Mouse (Mus musculus): ENCODE results near the gene Tut1. TPM values are rescaled to one million over a fixed set of nuclear protein-coding genes. Genes with fewer than 3 reads are reported as not detected.
A peak's percentile ranks its signal among the peaks of the same experiment; 100 is the strongest.
"Not testable (repeated sequence)": the region's sequence is repeated elsewhere in the genome, so short reads cannot be mapped to it uniquely, and the experiment has no call there.

Tut1 gene
- polyA plus RNA-seq, 1 experiment from 2014 or later: 24.9 TPM

- Histone ChIP-seq H3K4me2 (peak overlapping the region; percentile 68), H3K4me3 (peak overlapping the region; percentile 79), H3K36me3 (peaks cover 74% of the 10 kb centered on the region), H3K4me1 (replicated peaks) (peaks cover 24% of the 10 kb centered on the region), H3K27me3 (no peaks in the 10 kb centered on the region), H3K9me3 (no peaks in the 10 kb centered on the region), H3K27ac (replicated peaks) (peak overlapping the region; percentile 83), H3K9ac (peak overlapping the region; percentile 77)
- WGBS: 0% methylated on average over 8 of the region's 8 CpGs
- 0 out of 2 replicates have a peak, but pooled peaks have one; percentile 2 for ATAC-seq (ENCODE audit: low FRiP score, low read depth)
Measured at GRCm38 (mm10) chr19:8967373-8967743, 13.7 kb downstream of the Tut1 start.

GRCm38 (mm10) chr19:8967893-8968292 is 14.2 kb downstream of the Tut1 start:
- peak overlapping the region; percentile 79 for H3K4me3 ChIP-seq
- WGBS: 7% methylated on average over 9 of the region's 9 CpGs
- H3K4me1 ChIP-seq (replicated peaks): peaks cover 24% of the 10 kb centered on the region
- H3K9ac ChIP-seq: peak overlapping the region; percentile 77
- H3K9me3 ChIP-seq: no peaks in the 10 kb centered on the region
- peaks cover 74% of the 10 kb centered on the region for H3K36me3 ChIP-seq
- H3K27ac ChIP-seq (replicated peaks): peak overlapping the region; percentile 83
- H3K4me2 ChIP-seq: peak overlapping the region; percentile 68
- no peaks in the 10 kb centered on the region for H3K27me3 ChIP-seq
- ATAC-seq (ENCODE audit: low FRiP score, low read depth): no peak

GRCm38 (mm10) chr19:8972491-8972890 is 18.8 kb downstream of the Tut1 start:
- not testable (repeated sequence) for H3K27me3 ChIP-seq; H3K4me2 ChIP-seq; H3K27ac ChIP-seq (replicated peaks); ATAC-seq (ENCODE audit: low FRiP score, low read depth); H3K9me3 ChIP-seq; H3K9ac ChIP-seq; H3K4me3 ChIP-seq
- H3K4me1 ChIP-seq (replicated peaks): peaks cover 15% of the 10 kb centered on the region
- 91% methylated on average over 8 of the region's 8 CpGs for WGBS
- peaks cover 83% of the 10 kb centered on the region for H3K36me3 ChIP-seq

GRCm38 (mm10) chr19:8974638-8975037 is 21.0 kb downstream of the Tut1 start:
- Histone ChIP-seq H3K27ac (replicated peaks) (no peak overlapping the region), H3K9me3 (no peaks in the 10 kb centered on the region), H3K4me2 (no peak overlapping the region), H3K36me3 (peaks cover 93% of the 10 kb centered on the region), H3K4me3 (no peak overlapping the region), H3K27me3 (no peaks in the 10 kb centered on the region), H3K9ac (no peak overlapping the region), H3K4me1 (replicated peaks) (no peaks in the 10 kb centered on the region)
- 91% methylated on average over 1 of the region's 1 CpGs for WGBS
- no peak for ATAC-seq (ENCODE audit: low FRiP score, low read depth)

- H3K4me1 ChIP-seq (replicated peaks): no peaks in the 10 kb centered on the region
- no peak overlapping the region for H3K4me3 ChIP-seq
- peaks cover 91% of the 10 kb centered on the region for H3K36me3 ChIP-seq
- 97% methylated on average over 2 of the region's 2 CpGs for WGBS
- no peak overlapping the region for H3K27ac ChIP-seq (replicated peaks)
- H3K9ac ChIP-seq: no peak overlapping the region
- no peaks in the 10 kb centered on the region for H3K27me3 ChIP-seq
- H3K4me2 ChIP-seq: no peak overlapping the region
- no peak for ATAC-seq (ENCODE audit: low FRiP score, low read depth)
- H3K9me3 ChIP-seq: no peaks in the 10 kb centered on the region
Measured at GRCm38 (mm10) chr19:8975491-8975890, 21.8 kb downstream of the Tut1 start.

- Histone ChIP-seq H3K36me3 (peaks cover 81% of the 10 kb centered on the region), H3K4me1 (replicated peaks) (no peaks in the 10 kb centered on the region), H3K4me2 (no peak overlapping the region), H3K27ac (replicated peaks) (no peak overlapping the region), H3K27me3 (no peaks in the 10 kb centered on the region), H3K9me3 (no peaks in the 10 kb centered on the region), H3K9ac (no peak overlapping the region), H3K4me3 (no peak overlapping the region)
- ATAC-seq (ENCODE audit: low FRiP score, low read depth): 0 out of 2 replicates have a peak, but pooled peaks have one; percentile 55
- WGBS: 63% methylated on average over 3 of the region's 3 CpGs
Measured at GRCm38 (mm10) chr19:8976535-8976934, 22.9 kb downstream of the Tut1 start.

- Histone ChIP-seq H3K4me2 (no peak overlapping the region), H3K9me3 (no peaks in the 10 kb centered on the region), H3K4me1 (replicated peaks) (peaks cover 24% of the 10 kb centered on the region), H3K27me3 (no peaks in the 10 kb centered on the region), H3K36me3 (peaks cover 39% of the 10 kb centered on the region), H3K27ac (replicated peaks) (no peak overlapping the region), H3K9ac (no peak overlapping the region), H3K4me3 (no peak overlapping the region)
- 50% methylated on average over 5 of the region's 5 CpGs for WGBS
- no peak for ATAC-seq (ENCODE audit: low FRiP score, low read depth)
Measured at GRCm38 (mm10) chr19:8980771-8981170, 27.1 kb downstream of the Tut1 start.

GRCm38 (mm10) chr19:8981450-8982168 is 28.0 kb downstream of the Tut1 start:
- no peak; the same call in 1 of the 2 replicates for ATAC-seq (ENCODE audit: low FRiP score, low read depth)
- no peaks in the 10 kb centered on the region for H3K27me3 ChIP-seq
- H3K9me3 ChIP-seq: no peaks in the 10 kb centered on the region
- H3K36me3 ChIP-seq: peaks cover 37% of the 10 kb centered on the region
- no peak overlapping the region for H3K27ac ChIP-seq (replicated peaks)
- no peak overlapping the region for H3K4me3 ChIP-seq
- peaks cover 24% of the 10 kb centered on the region for H3K4me1 ChIP-seq (replicated peaks)
- H3K9ac ChIP-seq: no peak overlapping the region
- no peak overlapping the region for H3K4me2 ChIP-seq
- 65% methylated on average over 2 of the region's 2 CpGs for WGBS

- Histone ChIP-seq H3K9ac (no peak overlapping the region), H3K4me3 (no peak overlapping the region), H3K4me1 (replicated peaks) (peaks cover 24% of the 10 kb centered on the region), H3K27me3 (no peaks in the 10 kb centered on the region), H3K9me3 (no peaks in the 10 kb centered on the region), H3K4me2 (no peak overlapping the region), H3K36me3 (peaks cover 28% of the 10 kb centered on the region), H3K27ac (replicated peaks) (no peak overlapping the region)
- ATAC-seq (ENCODE audit: low FRiP score, low read depth): no peak
- WGBS: 64% methylated on average over 5 of the region's 5 CpGs
Measured at GRCm38 (mm10) chr19:8982303-8983149, 28.9 kb downstream of the Tut1 start.

GRCm38 (mm10) chr19:8983150-8983650 is 29.6 kb downstream of the Tut1 start:
- Histone ChIP-seq H3K27ac (replicated peaks) (no peak overlapping the region), H3K4me1 (replicated peaks) (peaks cover 24% of the 10 kb centered on the region), H3K4me2 (no peak overlapping the region), H3K27me3 (peaks cover 5% of the 10 kb centered on the region), H3K36me3 (peaks cover 22% of the 10 kb centered on the region), H3K9me3 (no peaks in the 10 kb centered on the region), H3K9ac (no peak overlapping the region), H3K4me3 (no peak overlapping the region)
- no peak for ATAC-seq (ENCODE audit: low FRiP score, low read depth)
- 47% methylated on average over 4 of the region's 4 CpGs for WGBS

- H3K9ac ChIP-seq: no peak overlapping the region
- 3% methylated on average over 7 of the region's 7 CpGs for WGBS
- peaks cover 16% of the 10 kb centered on the region for H3K27me3 ChIP-seq
- H3K4me1 ChIP-seq (replicated peaks): peaks cover 32% of the 10 kb centered on the region
- no peak overlapping the region for H3K4me3 ChIP-seq
- H3K36me3 ChIP-seq: peaks cover 10% of the 10 kb centered on the region
- H3K4me2 ChIP-seq: peak overlapping the region; percentile 35; the same call in 1 of the 2 replicates
- ATAC-seq (ENCODE audit: low FRiP score, low read depth): peak; percentile 76
- H3K27ac ChIP-seq (replicated peaks): peak overlapping the region; percentile 62; the same call in 1 of the 2 replicates
- no peaks in the 10 kb centered on the region for H3K9me3 ChIP-seq
Measured at GRCm38 (mm10) chr19:8984255-8984868, 30.7 kb downstream of the Tut1 start.

- no peak overlapping the region for H3K4me2 ChIP-seq
- no peak for ATAC-seq (ENCODE audit: low FRiP score, low read depth)
- no peak overlapping the region for H3K27ac ChIP-seq (replicated peaks)
- peaks cover 31% of the 10 kb centered on the region for H3K27me3 ChIP-seq
- H3K36me3 ChIP-seq: no peaks in the 10 kb centered on the region
- WGBS: 53% methylated on average over 5 of the region's 5 CpGs
- H3K9ac ChIP-seq: no peak overlapping the region
- H3K4me3 ChIP-seq: no peak overlapping the region
- no peaks in the 10 kb centered on the region for H3K9me3 ChIP-seq
- H3K4me1 ChIP-seq (replicated peaks): peaks cover 47% of the 10 kb centered on the region
Measured at GRCm38 (mm10) chr19:8985891-8986290, 32.2 kb downstream of the Tut1 start.

Measured in hindbrain, embryonic 15.5 days (tissue).